Mouse (Mus musculus): ENCODE results near the gene Drg1. TPM values are rescaled to one million over a fixed set of nuclear protein-coding genes. Genes with fewer than 3 reads are reported as not detected.
A peak's percentile ranks its signal among the peaks of the same experiment; 100 is the strongest.
"Not testable (repeated sequence)": the region's sequence is repeated elsewhere in the genome, so short reads cannot be mapped to it uniquely, and the experiment has no call there.

Drg1 gene
- polyA plus RNA-seq, 1 experiment from 2014 or later = 261 TPM

GRCm38 (mm10) chr11:3156991-3157390, 109.2 kb downstream of the Drg1 start:
- WGBS = 94% methylated on average over 3 of the region's 3 CpGs
- not testable (repeated sequence) for H3K27ac ChIP-seq; H3K9ac ChIP-seq (replicated peaks); H3K4me2 ChIP-seq (replicated peaks); ATAC-seq; H3K27me3 ChIP-seq; H3K36me3 ChIP-seq; H3K4me1 ChIP-seq (replicated peaks); H3K4me3 ChIP-seq (replicated peaks)
- peaks cover 14% of the 10 kb centered on the region for H3K9me3 ChIP-seq

DNA sequence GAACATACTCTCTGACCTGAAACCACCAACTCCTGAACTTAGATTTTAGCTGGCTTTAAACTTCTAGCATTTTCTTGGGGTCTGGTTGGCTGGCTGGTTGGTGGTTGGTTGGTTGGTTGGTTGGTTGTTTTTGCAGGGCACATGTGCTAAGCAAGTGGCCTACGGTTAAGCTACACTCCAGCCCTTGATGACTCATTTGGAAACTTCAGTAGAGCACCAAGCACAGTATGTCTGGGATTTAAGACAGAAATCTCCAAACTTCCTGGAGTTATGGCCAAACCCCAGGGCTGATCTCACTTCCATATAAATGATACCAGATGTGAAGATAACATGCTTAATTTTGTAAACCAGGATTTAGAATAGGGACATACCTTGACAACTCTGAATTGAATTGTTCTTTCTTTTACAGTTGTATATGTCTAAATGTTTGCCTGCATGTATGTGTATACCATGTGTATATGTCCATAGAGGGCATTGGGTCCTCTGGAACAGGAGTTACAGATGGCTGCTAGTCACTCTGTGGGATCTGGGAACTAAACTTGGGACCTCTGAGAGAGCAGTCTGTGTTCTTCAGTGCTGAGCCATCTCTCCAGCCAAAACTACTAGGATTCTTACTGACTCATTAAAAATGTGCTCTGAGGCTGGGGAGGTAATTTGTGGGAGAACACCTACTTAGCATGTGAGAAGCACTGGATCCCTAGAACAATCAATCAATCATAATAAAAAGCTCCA, 112.4 kb downstream of the Drg1 start:
- H3K27me3 ChIP-seq; H3K9ac ChIP-seq (replicated peaks); H3K4me1 ChIP-seq (replicated peaks); H3K4me2 ChIP-seq (replicated peaks); H3K27ac ChIP-seq; H3K4me3 ChIP-seq (replicated peaks): not testable (repeated sequence)
- Histone ChIP-seq H3K36me3 (peaks cover 18% of the 10 kb centered on the region), H3K9me3 (peaks cover 16% of the 10 kb centered on the region)
- WGBS = 76% methylated on average over 1 of the region's 1 CpGs
- ATAC-seq = peak; percentile 57

DNA sequence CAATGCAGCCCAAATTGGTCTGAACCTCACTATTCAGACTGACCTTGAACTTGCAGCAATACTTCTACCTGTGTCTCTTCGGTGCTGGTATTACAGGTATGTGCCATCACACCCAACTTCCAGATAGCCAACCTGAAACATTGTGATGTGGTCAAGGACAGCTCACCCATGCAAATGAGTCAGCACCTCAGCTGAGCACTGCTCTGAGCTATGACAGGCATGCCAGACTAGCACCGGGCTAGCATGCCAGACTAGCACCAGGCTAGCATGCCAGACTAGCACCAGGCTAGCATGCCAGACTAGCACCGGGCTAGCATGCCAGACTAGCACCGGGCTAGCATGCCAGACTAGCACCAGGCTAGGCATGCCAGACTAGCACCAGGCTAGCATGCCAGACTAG, 114.9 kb downstream of the Drg1 start:
- H3K9ac ChIP-seq (replicated peaks); H3K4me1 ChIP-seq (replicated peaks); H3K4me2 ChIP-seq (replicated peaks); H3K4me3 ChIP-seq (replicated peaks); H3K27me3 ChIP-seq; H3K27ac ChIP-seq: not testable (repeated sequence)
- WGBS = 94% methylated on average over 4 of the region's 4 CpGs
- peaks cover 13% of the 10 kb centered on the region for H3K9me3 ChIP-seq
- H3K36me3 ChIP-seq = peaks cover 18% of the 10 kb centered on the region
- peak; percentile 31 for ATAC-seq

DNA sequence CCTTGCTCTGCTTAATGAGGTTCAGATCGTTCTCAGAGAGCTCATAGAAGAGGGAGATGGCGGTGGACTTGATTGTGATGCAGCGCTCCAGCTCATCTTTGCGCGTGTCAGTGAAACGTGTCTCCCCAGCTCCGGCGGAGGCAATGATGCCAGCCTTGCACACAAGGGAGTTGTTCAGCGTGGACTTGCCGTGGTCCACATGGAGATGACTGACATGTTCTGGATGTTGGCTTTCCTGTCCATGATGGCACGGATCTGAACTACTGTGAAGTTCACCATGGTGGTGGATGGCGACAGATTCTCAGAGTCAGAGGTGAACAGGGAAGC, 115.6 kb downstream of the Drg1 start:
- 97% methylated on average over 12 of the region's 12 CpGs for WGBS
- H3K9me3 ChIP-seq = peaks cover 13% of the 10 kb centered on the region
- H3K27me3 ChIP-seq; H3K9ac ChIP-seq (replicated peaks); H3K4me1 ChIP-seq (replicated peaks); ATAC-seq; H3K27ac ChIP-seq; H3K4me2 ChIP-seq (replicated peaks); H3K4me3 ChIP-seq (replicated peaks): not testable (repeated sequence)
- H3K36me3 ChIP-seq = peaks cover 18% of the 10 kb centered on the region

- 96% methylated on average over 24 of the region's 24 CpGs for WGBS
- ATAC-seq = 0 out of 2 replicates have a peak, but pooled peaks have one; percentile 1
These were observed 116.1 kb downstream of the Drg1 start for GRCm38 (mm10) chr11:3150003-3150676.

DNA sequence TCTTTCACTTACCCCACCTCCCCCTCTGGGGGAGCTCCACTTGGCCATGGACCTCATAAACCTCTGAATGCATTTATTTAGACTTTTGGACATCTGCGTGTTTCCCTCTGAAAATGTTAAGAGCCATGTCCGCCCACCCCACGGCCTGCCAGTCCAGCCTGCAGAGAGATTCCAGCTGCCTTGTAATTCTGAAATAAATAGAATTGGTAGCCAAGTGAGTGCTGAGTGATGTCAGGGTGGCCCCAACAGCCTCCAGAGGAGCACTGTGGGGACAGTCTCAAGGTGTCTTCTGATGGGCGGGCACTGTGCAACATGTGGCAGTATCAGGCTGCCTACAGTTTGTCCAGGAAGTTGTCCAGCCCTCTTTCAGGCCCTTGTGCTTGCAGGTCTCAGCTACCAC, 116.7 kb downstream of the Drg1 start:
- H3K4me2 ChIP-seq (replicated peaks); H3K27me3 ChIP-seq; H3K4me1 ChIP-seq (replicated peaks); H3K4me3 ChIP-seq (replicated peaks); H3K27ac ChIP-seq; H3K9ac ChIP-seq (replicated peaks); ATAC-seq: not testable (repeated sequence)
- WGBS = 99% methylated on average over 4 of the region's 4 CpGs
- H3K36me3 ChIP-seq = peaks cover 18% of the 10 kb centered on the region
- H3K9me3 ChIP-seq = peaks cover 13% of the 10 kb centered on the region

More at GRCm38 (mm10) chr11:3150003-3150676, 116.1 kb downstream of the Drg1 start:
- H3K4me1 ChIP-seq (replicated peaks); H3K4me2 ChIP-seq (replicated peaks); H3K27me3 ChIP-seq; H3K4me3 ChIP-seq (replicated peaks); H3K9ac ChIP-seq (replicated peaks); H3K27ac ChIP-seq: not testable (repeated sequence)
- Histone ChIP-seq H3K36me3 (peaks cover 18% of the 10 kb centered on the region), H3K9me3 (peaks cover 13% of the 10 kb centered on the region)

DNA sequence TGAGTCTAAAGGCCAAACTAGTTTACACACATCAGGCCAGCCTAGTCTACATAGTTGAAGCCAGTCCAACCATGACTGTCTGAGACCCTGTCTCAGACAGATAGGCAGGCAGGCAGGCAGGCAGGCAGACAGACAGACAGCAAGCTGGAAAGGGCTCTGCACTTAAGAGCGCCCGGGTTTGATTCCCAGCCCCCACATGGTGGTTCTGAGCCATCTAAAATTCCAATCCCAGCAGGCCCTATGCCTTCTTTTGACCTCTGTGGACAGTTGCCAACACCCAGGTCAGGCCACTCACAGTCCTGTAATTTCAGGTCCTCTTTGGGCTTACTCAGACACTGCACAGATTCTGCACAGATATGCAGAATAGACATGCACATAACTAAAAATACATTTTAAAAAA, 119.4 kb downstream of the Drg1 start:
- not testable (repeated sequence) for H3K9me3 ChIP-seq; H3K4me2 ChIP-seq (replicated peaks); H3K4me1 ChIP-seq (replicated peaks); H3K27ac ChIP-seq; H3K9ac ChIP-seq (replicated peaks); H3K27me3 ChIP-seq; ATAC-seq; H3K4me3 ChIP-seq (replicated peaks)
- peaks cover 13% of the 10 kb centered on the region for H3K36me3 ChIP-seq
- 90% methylated on average over 2 of the region's 2 CpGs for WGBS

DNA sequence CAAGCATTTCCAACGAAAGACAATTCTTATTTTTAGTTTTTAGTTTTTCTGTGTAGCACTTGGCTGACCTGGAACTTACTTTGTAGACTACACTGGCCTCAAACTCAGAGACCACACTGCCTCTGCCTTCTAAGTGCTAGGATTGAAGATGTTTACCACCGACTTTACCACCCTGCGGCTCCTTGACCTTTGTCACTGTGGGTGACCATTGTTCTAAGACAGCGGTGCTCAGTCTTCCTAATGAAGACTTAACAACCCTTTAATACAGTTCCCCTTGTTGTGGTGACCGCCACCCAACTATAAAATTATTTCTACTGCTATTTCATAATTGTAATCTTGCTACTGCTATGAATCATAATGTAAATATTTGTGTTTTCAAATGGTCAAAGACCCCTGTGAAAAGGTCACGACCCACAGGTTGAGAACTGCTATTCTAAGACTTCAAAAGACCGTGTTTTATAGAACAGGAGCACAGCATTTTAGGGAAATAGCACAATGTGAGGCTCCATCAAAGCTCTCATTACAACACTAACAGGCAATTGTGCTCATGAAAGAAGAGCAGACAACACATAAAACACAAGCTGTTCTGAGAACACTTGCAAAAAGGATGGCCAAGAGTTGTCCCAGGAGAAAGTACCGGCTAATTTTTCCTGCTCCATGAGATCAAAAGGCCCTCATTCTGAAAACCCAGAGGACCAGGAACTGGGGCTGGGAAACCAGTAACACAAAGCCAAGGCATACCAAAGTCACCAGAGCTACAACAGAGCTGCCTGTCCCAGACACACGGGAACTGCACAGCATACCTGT, 120.7 kb downstream of the Drg1 start:
- H3K27ac ChIP-seq; H3K27me3 ChIP-seq; H3K4me1 ChIP-seq (replicated peaks); H3K4me2 ChIP-seq (replicated peaks); H3K4me3 ChIP-seq (replicated peaks); H3K9me3 ChIP-seq; H3K9ac ChIP-seq (replicated peaks); ATAC-seq: not testable (repeated sequence)
- H3K36me3 ChIP-seq = peaks cover 11% of the 10 kb centered on the region
- WGBS = 80% methylated on average over 8 of the region's 9 CpGs

DNA sequence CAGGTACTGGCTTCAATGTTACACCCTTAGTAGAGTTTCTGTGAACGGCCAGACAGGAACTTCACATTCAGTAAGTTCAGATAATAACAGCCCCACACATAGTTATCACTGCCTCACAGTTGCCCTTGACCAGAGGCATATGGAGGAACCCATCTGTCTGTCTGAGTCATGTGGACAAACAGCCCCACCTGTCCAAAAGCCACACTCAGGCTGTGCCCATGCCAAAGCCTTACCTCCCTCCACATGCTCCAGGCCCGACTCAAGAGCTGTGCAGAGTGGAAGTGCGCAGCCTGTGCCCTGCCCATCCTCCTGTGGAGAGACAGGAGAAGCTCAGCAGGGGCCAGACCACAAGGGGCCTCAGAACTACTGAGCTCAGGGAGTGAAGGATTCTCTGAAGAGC, 122.2 kb downstream of the Drg1 start:
- H3K27ac ChIP-seq; H3K4me3 ChIP-seq (replicated peaks); H3K4me1 ChIP-seq (replicated peaks); H3K36me3 ChIP-seq; H3K4me2 ChIP-seq (replicated peaks); H3K9me3 ChIP-seq; ATAC-seq; H3K27me3 ChIP-seq; H3K9ac ChIP-seq (replicated peaks): not testable (repeated sequence)
- WGBS = 87% methylated on average over 3 of the region's 3 CpGs

- not testable (repeated sequence) for H3K27me3 ChIP-seq; H3K9ac ChIP-seq (replicated peaks); H3K4me3 ChIP-seq (replicated peaks); H3K27ac ChIP-seq; H3K4me2 ChIP-seq (replicated peaks); H3K4me1 ChIP-seq (replicated peaks); H3K36me3 ChIP-seq
- peaks cover 10% of the 10 kb centered on the region for H3K9me3 ChIP-seq
- ATAC-seq = peak; percentile 73
- WGBS = 88% methylated on average over 4 of the region's 5 CpGs
These were observed 123.8 kb downstream of the Drg1 start for GRCm38 (mm10) chr11:3142413-3142812.

- not testable (repeated sequence) for H3K4me2 ChIP-seq (replicated peaks); H3K27ac ChIP-seq; H3K4me3 ChIP-seq (replicated peaks); H3K36me3 ChIP-seq; H3K9ac ChIP-seq (replicated peaks); H3K4me1 ChIP-seq (replicated peaks); ATAC-seq; H3K27me3 ChIP-seq
- H3K9me3 ChIP-seq = peaks cover 14% of the 10 kb centered on the region
These were observed 125.2 kb downstream of the Drg1 start for GRCm38 (mm10) chr11:3140967-3141535.

DNA sequence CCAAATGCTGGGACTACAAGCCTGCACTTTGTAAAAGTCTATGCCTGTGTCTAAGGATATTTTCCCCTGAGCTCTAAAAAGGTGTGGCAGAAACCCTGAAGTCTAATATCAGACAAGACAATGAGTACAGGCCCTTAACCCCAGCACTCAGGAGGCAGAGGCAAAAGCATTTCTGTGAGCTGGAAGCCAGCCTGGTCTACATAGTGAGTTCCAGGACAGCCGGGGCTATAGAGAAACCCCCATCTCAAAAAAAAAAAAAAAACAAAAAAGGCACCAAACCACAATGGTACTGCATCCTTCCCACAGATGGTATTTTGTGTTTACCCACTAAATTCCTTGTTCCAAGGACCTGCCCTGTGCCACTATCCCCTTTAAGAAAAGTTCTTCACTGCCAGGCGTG, 127.9 kb downstream of the Drg1 start:
- H3K4me2 ChIP-seq (replicated peaks); H3K36me3 ChIP-seq; H3K27ac ChIP-seq; H3K4me1 ChIP-seq (replicated peaks); H3K9ac ChIP-seq (replicated peaks); ATAC-seq; H3K4me3 ChIP-seq (replicated peaks); H3K27me3 ChIP-seq: not testable (repeated sequence)
- 84% methylated on average over 2 of the region's 2 CpGs for WGBS
- H3K9me3 ChIP-seq = peaks cover 16% of the 10 kb centered on the region

All from midbrain, embryonic 13.5 days (tissue).